Mouse (Mus musculus) liver, postnatal 0 days (tissue): ENCODE measurements at regions not wholly inside any gene's neighbourhood (a gene's known extent, or its start where the extent isn't known, plus 50 kb on each side); places are given as distances from the start of the nearest gene placed in this dataset.

ENCODE experiments used
- CTCF ChIP-seq: sonication (generic); IDR thresholded peaks from 2 replicates; pipeline ENCODE4 v1.5.1; 2016; ENCODE audit warnings: antibody characterized with exemption, low read depth
- EP300 ChIP-seq: IDR thresholded peaks from 2 replicates; pipeline ENCODE4 v1.6.1; 2016; ENCODE audit warnings: antibody characterized with exemption, low read depth, mild to moderate bottlenecking

DNA sequence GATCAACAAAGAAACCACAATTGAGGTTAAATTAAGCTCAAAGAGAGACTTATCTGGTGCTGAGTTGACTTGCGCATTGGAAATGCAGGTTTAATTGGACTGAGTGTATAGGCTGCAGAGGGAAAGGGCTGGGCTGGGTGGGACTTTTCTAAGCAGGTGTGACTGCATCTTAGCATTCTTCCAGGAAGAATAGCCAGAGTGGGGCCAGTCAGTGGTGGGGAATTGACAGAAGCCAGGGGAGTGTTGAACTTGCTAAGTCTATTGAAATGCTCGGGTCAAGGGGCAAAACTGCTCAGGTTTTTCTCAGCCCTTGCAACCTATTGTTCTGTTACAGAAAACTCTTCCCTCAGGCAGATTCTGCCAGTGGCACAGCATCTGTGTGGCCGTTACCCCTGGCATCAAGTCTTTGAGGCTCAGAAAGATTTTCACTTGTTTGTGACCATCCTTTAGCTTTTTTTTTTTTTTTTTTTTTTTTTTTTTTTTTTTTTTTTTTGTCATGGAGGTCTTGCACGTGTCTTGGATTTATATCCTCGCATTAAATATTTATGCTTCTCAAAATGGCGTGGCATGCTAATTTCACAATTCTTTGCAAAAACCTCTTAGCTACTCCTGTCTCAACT lies 429.6 kb upstream of the Trpc7 start:
- no peak for TF ChIP-seq CTCF
- no peak for TF ChIP-seq EP300
